Mouse (Mus musculus) ES-E14 (cell line): ENCODE measurements at regions not wholly inside any gene's neighbourhood (a gene's known extent, or its start where the extent isn't known, plus 50 kb on each side); places are given as distances from the start of the nearest gene placed in this dataset.

Experiments
- CHD2 ChIP-seq: IDR thresholded peaks from 2 replicates; pipeline ENCODE4 v1.6.1; 2014; ENCODE audit warnings: mild to moderate bottlenecking, low read depth, low read length, inconsistent platforms
- MAFK ChIP-seq: IDR thresholded peaks from 2 replicates; pipeline ENCODE4 v1.6.1; 2014; ENCODE audit warnings: mild to moderate bottlenecking, low read depth, low read length, inconsistent platforms; ENCODE audit not compliant: insufficient read depth
- ZC3H11A ChIP-seq: IDR thresholded peaks from 2 replicates; pipeline ENCODE4 v1.6.1; 2012; ENCODE audit warnings: low read depth, mild to moderate bottlenecking, inconsistent platforms, low read length, borderline replicate concordance
- ZNF384 ChIP-seq: IDR thresholded peaks from 2 replicates; pipeline ENCODE4 v1.6.1; 2012; ENCODE audit warnings: low read depth, low read length, inconsistent platforms

DNA sequence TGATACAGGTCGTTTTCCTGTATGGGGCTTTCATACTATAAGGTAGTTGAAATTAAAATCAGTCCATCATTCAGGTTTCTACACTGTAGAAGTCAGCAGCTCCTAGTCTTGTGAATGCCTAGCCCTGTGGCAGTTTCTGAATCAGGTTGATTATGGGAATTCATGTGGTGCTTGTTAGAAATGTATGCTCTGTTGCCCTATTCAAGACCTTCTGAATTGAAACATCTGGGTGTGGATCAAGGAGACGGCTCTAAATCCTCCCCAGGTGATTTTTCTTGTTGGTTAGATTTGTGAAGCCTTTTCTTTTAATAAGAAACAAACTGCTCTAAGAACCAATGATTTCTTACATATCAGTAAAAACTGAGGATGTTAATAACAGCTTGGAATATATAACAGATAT lies 177.8 kb upstream of the Rarb start:
- TF ChIP-seq MAFK: no peak
- TF ChIP-seq ZC3H11A: no peak
- no peak for TF ChIP-seq ZNF384
- no peak for TF ChIP-seq CHD2
